Mouse (Mus musculus): Measurements from ENCODE around the gene Mab21l2.
A peak's percentile ranks its signal among the peaks of the same experiment; 100 is the strongest.

Gene Mab21l2

DNA sequence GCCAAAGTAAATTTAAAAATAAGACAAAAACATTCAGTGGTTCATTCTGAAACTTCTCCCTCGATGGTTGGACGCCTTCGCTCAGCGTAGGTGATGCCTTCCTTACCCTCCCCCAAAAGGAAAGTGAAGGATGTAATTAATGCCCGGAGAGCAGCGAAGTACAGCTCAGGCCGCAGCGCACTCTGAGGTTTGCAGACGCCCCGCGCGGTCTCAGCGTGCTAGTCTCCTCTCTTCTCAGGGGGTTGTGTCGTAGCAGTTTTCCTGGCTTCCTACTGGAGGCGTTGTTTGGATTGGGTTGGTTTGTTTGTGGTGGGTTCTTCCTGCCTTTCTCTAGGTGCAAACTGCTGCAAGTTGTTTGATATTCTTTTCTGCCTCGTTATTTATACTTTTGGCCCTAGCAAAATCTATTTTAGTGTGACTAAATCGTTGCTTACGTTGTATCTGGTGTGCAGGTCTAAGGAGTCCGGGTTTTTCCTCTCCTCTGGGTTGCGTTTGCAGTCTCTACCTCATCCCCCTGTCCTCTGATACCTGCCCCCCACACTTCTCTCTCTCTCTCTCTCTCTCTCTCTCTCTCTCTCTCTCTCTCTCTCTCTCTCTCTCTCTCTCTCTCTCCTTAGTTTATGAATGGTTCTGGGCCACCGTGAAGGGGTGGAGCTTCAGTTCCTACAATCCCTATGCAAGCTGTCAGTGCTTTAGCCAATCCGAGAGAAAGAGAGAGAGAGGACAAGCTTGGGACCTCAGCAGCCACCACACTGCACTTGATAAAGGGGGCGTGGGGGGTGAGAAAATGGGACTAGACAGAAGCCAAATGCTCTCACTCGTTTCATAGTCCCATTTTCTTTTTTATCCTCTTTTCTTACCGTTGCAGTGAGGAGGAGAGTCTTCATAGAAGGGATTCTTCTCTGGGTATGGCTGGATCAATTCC is at the start of gene Mab21l2:
TSS of gene Mab21l2 (minus strand) at position 539 of the 925 bp plus-strand sequence.
- peak in 1 of 2 experiments; percentile 9 for DNase-seq

DNA sequence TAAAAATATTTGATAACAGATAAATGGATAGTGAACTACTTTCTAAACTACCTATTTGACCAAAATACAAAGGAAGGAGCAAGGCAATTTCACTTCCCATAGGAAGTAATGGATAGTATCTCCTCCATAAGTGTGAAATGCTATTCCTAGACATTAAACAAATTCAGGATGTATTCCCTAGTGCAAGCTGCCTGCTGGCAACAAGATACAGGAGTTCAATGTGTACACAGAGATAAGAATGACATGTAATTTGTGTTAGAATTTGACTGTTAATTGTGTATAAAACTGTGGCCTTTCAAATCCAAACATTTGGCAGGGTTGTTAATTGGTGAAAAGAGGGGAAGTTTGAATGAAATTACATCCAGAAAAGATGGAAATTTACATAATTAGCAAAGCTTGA is 26.9 kb upstream of the Mab21l2 start:
- no peak for DNase-seq

DNA sequence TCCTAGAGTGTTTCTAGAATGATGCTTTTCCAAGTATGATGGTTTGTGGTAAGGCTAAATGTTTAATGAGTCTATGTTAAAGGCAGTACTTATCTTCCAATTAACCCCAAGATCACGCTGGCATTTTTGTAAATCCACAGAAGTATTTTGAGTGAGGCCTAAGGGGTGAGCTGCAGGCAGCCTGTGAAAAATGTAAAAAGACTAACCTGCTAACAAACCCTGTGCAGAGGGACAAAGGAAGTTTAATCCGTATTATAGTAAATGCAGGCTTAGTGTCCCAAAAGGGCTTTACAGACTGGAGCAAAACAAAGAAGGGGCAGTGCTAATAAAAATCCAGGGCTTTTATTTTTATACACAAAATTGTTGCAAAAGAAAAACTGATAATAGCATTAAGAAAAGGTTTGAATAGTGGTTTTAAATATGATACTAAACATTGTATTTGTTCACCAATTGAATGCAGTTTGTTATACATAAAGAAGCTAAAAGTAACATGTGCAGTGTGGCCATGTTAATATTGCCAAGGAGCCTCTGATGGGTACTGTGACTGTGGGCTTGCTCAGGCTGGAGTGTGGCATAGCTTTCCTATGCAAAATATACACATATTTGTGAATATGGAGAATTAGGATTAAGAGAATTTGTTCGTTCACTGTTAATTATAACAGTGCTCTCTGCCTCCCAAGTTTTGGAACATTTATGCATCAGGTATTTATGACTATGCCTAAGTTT is 24.3 kb upstream of the Mab21l2 start:
- DNase-seq, result no peak

- DNase-seq, result no peak
Measured at GRCm38 (mm10) chr3:86571518-86571917, 23.1 kb upstream of the Mab21l2 start.

DNA sequence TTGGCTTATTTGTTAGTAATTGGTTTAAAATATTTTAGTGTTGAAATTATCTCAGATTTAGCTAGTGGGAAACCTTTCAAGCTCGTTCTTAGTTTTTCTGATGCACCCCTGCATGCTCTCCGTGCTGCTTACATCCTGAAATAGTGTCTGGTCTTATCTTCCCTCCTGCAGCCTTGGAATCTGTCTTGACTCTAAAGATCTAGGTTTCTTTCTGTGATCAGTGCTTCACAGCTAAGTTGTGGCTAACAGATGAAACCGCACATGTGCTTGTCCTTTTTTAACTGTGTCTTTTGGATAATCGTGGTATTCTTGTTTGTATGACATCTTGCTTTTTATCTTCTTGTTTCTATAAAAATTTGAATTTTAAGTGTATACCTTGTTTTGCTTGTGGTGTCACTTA is 18.9 kb upstream of the Mab21l2 start:
- no peak for DNase-seq

- DNase-seq, result no peak
Measured at GRCm38 (mm10) chr3:86561396-86561795, 13.0 kb upstream of the Mab21l2 start.

- no peak for DNase-seq
Measured at GRCm38 (mm10) chr3:86561023-86561344, 12.6 kb upstream of the Mab21l2 start.

DNA sequence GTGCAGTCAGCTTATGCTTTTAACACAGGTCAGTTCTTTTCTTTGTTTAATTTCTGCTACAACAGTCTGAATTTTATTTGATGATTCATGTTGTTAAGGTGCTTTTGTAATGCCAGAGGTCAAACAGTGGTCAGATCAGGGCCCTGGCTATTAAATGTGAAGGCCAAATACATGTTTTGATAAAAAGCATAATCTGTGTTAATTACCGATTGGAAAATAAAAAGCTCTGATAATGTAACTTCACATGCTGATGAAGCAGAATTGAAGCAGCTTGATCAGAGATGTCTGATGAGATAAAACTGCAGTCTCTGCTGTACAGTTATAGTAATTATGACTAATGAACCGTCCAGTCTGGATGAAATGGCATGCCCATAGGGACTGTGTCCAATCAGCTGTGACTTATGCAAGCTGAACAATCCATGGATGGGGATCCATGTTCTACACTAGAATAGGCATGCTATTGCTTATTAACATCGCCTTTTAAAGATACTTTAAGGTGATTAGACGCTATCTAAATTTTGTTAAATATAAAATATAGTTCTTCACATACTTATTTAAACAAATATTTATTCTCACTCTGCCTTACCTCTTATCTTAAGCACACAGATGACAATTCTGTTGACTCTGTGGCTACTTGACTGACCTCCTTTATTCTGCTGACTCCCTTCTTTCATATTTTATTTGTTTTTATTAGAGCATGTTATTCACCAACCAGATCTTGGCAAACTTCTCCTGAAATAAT is 12.0 kb upstream of the Mab21l2 start:
- DNase-seq, result no peak

GRCm38 (mm10) chr3:86559635-86560034 is 11.2 kb upstream of the Mab21l2 start:
- DNase-seq, result no peak

DNA sequence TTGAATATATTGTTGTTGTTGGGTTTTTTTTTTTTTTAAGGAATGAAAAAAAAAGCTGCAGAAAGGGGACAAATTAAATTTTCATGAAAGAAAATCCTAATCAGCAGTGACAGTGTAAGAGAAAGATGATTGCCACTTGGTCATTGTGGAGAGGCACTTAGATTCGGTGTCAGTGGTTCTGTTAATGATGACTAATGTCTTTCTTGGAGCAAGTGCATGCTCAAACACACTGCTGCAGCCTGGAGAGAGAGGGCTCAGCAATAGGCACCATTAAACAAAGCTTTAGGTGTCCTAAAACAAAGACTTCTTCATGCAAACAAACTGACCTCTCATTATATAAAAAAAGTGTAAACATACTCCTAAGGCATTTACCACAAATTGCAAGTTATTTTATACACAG is 10.5 kb upstream of the Mab21l2 start:
- no peak for DNase-seq

DNA sequence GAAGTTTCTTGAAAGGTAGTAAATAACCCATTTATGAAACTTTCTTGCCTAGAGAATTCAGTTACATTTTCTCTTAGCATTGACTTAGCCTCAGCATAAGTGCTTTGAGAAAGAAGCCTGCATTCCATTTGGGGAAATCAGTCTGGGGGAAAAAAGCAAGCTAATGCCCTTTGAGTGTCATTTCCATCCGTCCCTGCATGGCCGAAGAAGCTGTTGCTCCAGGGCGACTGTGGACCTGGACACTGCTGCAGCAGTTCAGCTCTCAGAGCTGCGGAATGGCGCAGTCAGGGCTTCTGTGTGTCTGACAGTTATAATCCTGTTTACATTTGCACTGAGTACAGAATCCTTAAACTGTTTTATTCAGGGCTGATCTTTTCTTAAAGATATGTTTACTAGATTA is 3.7 kb upstream of the Mab21l2 start:
- no peak for DNase-seq

DNA sequence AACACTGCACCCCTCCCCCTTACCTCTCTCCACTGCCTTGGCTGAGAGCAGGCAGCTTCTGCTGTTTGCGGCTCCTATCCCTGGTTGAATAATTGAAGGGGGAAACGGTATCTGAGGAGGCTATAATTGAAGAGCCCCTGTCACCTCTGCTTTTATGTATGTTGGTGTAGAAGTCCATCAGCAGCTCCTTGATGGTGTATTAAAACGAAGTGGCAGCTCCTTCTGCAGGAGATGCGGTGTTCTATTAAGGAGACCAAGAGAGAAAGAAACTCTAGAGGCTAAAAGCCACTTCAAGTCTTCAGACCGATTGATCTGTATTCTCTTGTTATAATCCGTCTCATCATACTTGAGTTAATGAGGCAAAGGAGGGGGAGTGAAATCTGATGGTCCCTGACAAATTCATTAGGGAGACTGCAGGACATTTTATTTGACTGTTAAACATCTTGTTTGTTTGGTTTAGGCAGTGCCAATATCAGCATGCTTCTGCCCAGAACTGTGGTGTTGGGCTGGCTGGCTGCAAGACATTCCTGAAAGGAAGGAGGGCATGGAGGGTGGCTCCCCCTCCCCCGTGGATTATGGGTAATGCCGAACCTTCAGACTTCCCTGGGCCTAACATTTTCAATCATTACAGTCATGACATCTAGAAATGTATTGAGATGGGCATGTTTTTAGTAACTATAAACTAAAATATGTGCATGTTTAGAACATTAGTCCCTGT is 2.7 kb upstream of the Mab21l2 start:
- DNase-seq, result no peak

- peak in 1 of 2 experiments; percentile 3 for DNase-seq
Measured at GRCm38 (mm10) chr3:86550301-86551010, 2.0 kb upstream of the Mab21l2 start.

DNA sequence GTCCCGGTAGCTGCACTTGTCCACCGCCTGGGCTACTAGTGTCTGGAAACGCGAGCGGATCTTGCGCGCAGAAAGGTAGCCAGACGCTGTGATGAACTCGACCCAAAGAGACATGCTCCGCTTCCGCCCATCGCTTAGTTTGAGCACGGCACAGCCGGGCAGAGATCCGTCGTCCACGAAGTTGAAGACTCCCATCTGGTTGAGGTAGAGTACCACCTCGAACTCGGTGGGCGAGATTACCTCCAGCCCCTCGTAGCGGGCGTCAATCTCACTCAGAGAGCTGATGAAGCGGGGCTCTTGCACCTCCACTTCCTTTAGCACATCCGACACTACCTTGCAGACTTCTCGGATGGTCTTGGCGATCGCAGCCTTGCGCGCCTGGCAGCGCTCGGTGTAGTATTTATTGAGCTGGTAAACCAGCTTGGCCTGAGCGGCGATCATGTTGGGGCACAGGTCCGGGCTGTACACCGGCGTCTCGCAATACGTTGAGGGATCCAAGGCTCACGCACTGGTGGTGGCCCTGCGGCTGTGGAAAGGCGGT is 1.1 kb downstream of the Mab21l2 start:
- DNase-seq, result peak; percentile 20 to 23

- peak; percentile 43 to 46 for DNase-seq
Measured at GRCm38 (mm10) chr3:86546471-86547250, 1.8 kb downstream of the Mab21l2 start.

- DNase-seq, result peak in 1 of 2 experiments; percentile 2
Measured at GRCm38 (mm10) chr3:86545945-86546344, 2.5 kb downstream of the Mab21l2 start.

- no peak for DNase-seq
Measured at GRCm38 (mm10) chr3:86544785-86545184, 3.6 kb downstream of the Mab21l2 start.

- no peak for DNase-seq
Measured at GRCm38 (mm10) chr3:86541863-86542397, 6.5 kb downstream of the Mab21l2 start.

- no peak for DNase-seq
Measured at GRCm38 (mm10) chr3:86541074-86541614, 7.3 kb downstream of the Mab21l2 start.

DNA sequence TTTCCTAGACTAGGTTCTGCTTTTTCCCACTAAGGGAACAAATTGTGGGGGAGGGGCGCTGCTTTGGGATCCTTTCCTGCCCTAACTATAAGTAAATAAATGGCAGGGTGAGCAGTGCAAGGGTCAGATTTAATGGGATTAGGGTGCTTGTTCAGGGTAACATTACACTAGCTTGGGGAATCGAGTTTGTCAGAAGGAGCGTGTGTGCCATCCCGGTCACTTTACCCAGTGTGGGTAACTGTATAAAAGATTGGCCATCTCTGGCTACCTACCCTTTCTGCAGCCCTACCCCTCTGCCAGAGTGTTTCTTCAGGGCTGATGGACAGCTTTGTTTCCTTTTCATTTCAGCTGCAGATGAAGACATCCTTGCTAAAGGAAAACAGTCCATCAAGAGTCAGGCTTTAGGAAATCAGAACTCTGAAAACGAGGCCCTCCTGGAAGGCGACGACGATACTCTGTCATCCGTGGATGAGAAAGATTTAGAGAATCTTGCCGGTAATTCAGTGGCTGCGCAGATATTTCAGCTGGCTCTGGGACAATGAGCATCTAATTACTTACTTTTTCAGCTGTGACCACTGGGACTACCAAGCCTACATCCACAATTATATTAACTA is 8.8 kb downstream of the Mab21l2 start:
- DNase-seq, result no peak

All from thymus, postnatal 36 days (tissue).